Comparison of ENCODE assay signal across 19 mouse cellular contexts in the genomic region with DNA sequence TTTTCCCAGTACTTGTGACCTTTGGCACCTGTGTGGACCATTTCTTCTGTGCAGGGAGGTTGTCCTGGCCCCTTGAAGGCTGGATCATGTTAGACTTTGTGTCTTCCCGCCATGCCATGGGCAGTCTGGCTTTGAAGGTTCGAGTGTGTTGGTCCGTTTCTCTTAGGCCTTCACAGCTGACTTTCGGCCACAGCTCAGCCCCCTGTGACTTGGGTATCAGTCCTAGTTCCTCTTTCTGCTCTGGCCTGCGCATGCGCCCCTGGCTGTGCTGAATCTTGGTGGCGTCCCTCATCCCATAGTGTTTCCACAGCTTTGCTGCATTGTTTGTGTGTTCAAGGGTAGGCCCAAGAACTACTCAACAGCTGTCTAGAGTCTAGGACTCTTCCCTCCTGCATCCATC. TPM values are rescaled to one million over a fixed set of nuclear protein-coding genes. Genes with fewer than 3 reads are reported as not detected.
A peak's percentile ranks its signal among the peaks of the same experiment; 100 is the strongest.
DNase-seq lines count a peak whose midpoint lies in the region; ATAC-seq and TF ChIP-seq lines count a peak whose summit lies in the region.
"Had no signal": no experiment of that assay in that cellular context is flagged by ENCODE, and none has a peak within 500 bp of the region (broad histone marks: within the 10 kb centered on the region; RNA-seq: fewer than 3 reads in every experiment).

No protein-coding gene starts in this region.

- no peaks in the 10 kb centered on the region for H3K9me3 ChIP-seq in lung, postnatal 0 days (ENCODE audit: low read length)
- H3K9me3 ChIP-seq in forebrain, embryonic 11.5 days (ENCODE audit: control insufficient read depth, low read length), result no peaks in the 10 kb centered on the region
- H3K9me3 ChIP-seq: embryonic facial prominence, embryonic 12.5 days; hindbrain, embryonic 13.5 days; neural tube, embryonic 12.5 days had no signal

- no peaks in the 10 kb centered on the region for H3K27me3 ChIP-seq in lung, postnatal 0 days (replicated peaks; ENCODE audit: insufficient read depth, low read length)
- H3K27me3 ChIP-seq in forebrain, embryonic 11.5 days (ENCODE audit: control insufficient read depth, insufficient read depth, low read length), result no peaks in the 10 kb centered on the region
- H3K27me3 ChIP-seq: embryonic facial prominence, embryonic 12.5 days; hindbrain, embryonic 13.5 days; neural tube, embryonic 12.5 days had no signal

- no peaks in the 10 kb centered on the region for H3K36me3 ChIP-seq in lung, postnatal 0 days (ENCODE audit: insufficient read depth, low read length)
- H3K36me3 ChIP-seq in forebrain, embryonic 11.5 days (ENCODE audit: control insufficient read depth, insufficient read depth, low read length), result no peaks in the 10 kb centered on the region; the same call in 1 of the 2 replicates

- H3K4me1 ChIP-seq in lung, postnatal 0 days (ENCODE audit: insufficient read depth, low read depth, low read length), result no peaks in the 10 kb centered on the region
- H3K4me1 ChIP-seq in forebrain, embryonic 11.5 days (replicated peaks; ENCODE audit: control insufficient read depth, insufficient read depth, low read length), result no peaks in the 10 kb centered on the region
- H3K4me1 ChIP-seq: embryonic facial prominence, embryonic 12.5 days had no signal

- no peak for ATAC-seq in lung, postnatal 0 days
- peak; percentile 61 to 62; a peak in 3 of 4 replicates for ATAC-seq in hematopoietic stem cell, adult 5-6 weeks (replicated peaks in 1 of 2; ENCODE audit: insufficient read depth in 1 of 2, low FRiP score in 2 of 2, low TSS enrichment in 1 of 2, low read depth in 1 of 2, poor library complexity in 2 of 2, severe bottlenecking in 2 of 2)
- ATAC-seq in forebrain, embryonic 11.5 days (replicated peaks; ENCODE audit: low FRiP score), result no peak
- ATAC-seq: forebrain, postnatal 0 days; intestine, postnatal 0 days; midbrain, embryonic 16.5 days had no signal

- no peak for TF ChIP-seq CTCF in lung, postnatal 0 days (IDR thresholded peaks at IDR 0.05)

- H3K9ac ChIP-seq in lung, postnatal 0 days (replicated peaks; ENCODE audit: low read depth), result no peak overlapping the region
- no peak overlapping the region for H3K9ac ChIP-seq in forebrain, embryonic 11.5 days (ENCODE audit: low read length)
- H3K9ac ChIP-seq: embryonic facial prominence, embryonic 12.5 days; forebrain, postnatal 0 days; hindbrain, embryonic 13.5 days; lung, embryonic 14.5 days; neural tube, embryonic 12.5 days had no signal

- TF ChIP-seq EP300 in lung, postnatal 0 days (IDR thresholded peaks at IDR 0.05), result no peak

- no peak overlapping the region for H3K4me2 ChIP-seq in lung, postnatal 0 days (replicated peaks; ENCODE audit: low read depth, low read length)
- H3K4me2 ChIP-seq in forebrain, embryonic 11.5 days (ENCODE audit: low read depth, low read length, severe bottlenecking), result no peak overlapping the region
- H3K4me2 ChIP-seq: embryonic facial prominence, embryonic 12.5 days; hindbrain, embryonic 13.5 days; lung, embryonic 14.5 days; neural tube, embryonic 12.5 days had no signal

- no peak overlapping the region for H3K27ac ChIP-seq in lung, postnatal 0 days (ENCODE audit: low read length)
- no peak overlapping the region for H3K27ac ChIP-seq in forebrain, embryonic 11.5 days (ENCODE audit: low read depth, low read length)
- H3K27ac ChIP-seq: embryonic facial prominence, embryonic 12.5 days; heart, adult 2 months; hindbrain, embryonic 13.5 days; neural tube, embryonic 12.5 days had no signal

- peak; percentile 24 for DNase-seq in lung, postnatal 14 days
- DNase-seq in lung, postnatal 0 days (ENCODE audit: low spot score), result no peak
- DNase-seq in spleen, adult 18-20 months, result peak; percentile 82 to 84
- DNase-seq in layer of hippocampus, adult 11-12 months (ENCODE audit: low spot score), result no peak
- no peak for DNase-seq in forebrain, embryonic 11.5 days (ENCODE audit: low spot score)
- DNase-seq in ovary, adult 18-20 months (ENCODE audit: low spot score), result no peak
- DNase-seq: forebrain, postnatal 0 days; left cerebral cortex, postnatal 4 days; lung, embryonic 14.5 days; right cerebral cortex, postnatal 14 days; thymus, postnatal 25 days had no signal

- H3K4me3 ChIP-seq in lung, postnatal 0 days (ENCODE audit: low read depth, low read length), result no peak overlapping the region
- H3K4me3 ChIP-seq in forebrain, embryonic 11.5 days (ENCODE audit: low read depth, low read length), result no peak overlapping the region
- H3K4me3 ChIP-seq: embryonic facial prominence, embryonic 12.5 days; heart, adult 2 months; hindbrain, embryonic 13.5 days; neural tube, embryonic 12.5 days had no signal

- 86% methylated on average over 7 of the region's 7 CpGs for WGBS in lung, postnatal 0 days
- 96% methylated on average over 7 of the region's 7 CpGs for WGBS in forebrain, embryonic 11.5 days

RNA-seq across cellular contexts. Expression of gene Bhlha15, which starts 8.8 kb away (rescaled TPM):
- polyA plus RNA-seq in lung, postnatal 0 days (2015; fragmentation: Nextera tagmentation; extraction: Ambion mirVana), result 0.20 TPM in 1 of 2 replicates, not detected in the other
- total RNA-seq in hematopoietic stem cell, adult 5-6 weeks (2017), result 0.10 and 0.25 TPM in 2 replicates
- 0.12 TPM in 1 of 2 replicates, not detected in the other for polyA plus RNA-seq in forebrain, embryonic 11.5 days (2014; fragmentation: Nextera tagmentation; extraction: Ambion mirVana)
- total RNA-seq: forebrain, postnatal 0 days; gastrocnemius, adult 18-20 months; heart, adult 2 months had no signal
- polyA plus RNA-seq: forebrain, postnatal 0 days; midbrain, embryonic 16.5 days had no signal

RNA-seq across cellular contexts. Expression of gene Tecpr1, which starts 42.2 kb away (rescaled TPM):
- polyA plus RNA-seq in lung, postnatal 0 days (2015; fragmentation: Nextera tagmentation; extraction: Ambion mirVana), result 34.1 and 35.0 TPM in 2 replicates
- 13.3 and 23.4 TPM in 2 replicates for total RNA-seq in hematopoietic stem cell, adult 5-6 weeks (2017)
- polyA plus RNA-seq in forebrain, embryonic 11.5 days (2014; fragmentation: Nextera tagmentation; extraction: Ambion mirVana), result 17.5 and 20.1 TPM in 2 replicates

Comparison
In these comparisons a context has a peak if more than half of its experiments do, and no peak if none do; other contexts are left out.
1. DNase-seq: peak in lung, postnatal 14 days (single experiment) and spleen, adult 18-20 months (2 of 2); none in lung, postnatal 0 days (single experiment), layer of hippocampus, adult 11-12 months (single experiment), forebrain, embryonic 11.5 days (single experiment) and ovary, adult 18-20 months (single experiment).
2. ATAC-seq: peak in hematopoietic stem cell, adult 5-6 weeks (2 of 2); none in lung, postnatal 0 days (single experiment) and forebrain, embryonic 11.5 days (single experiment).